Mouse (Mus musculus): ENCODE measurements around the gene Mdm4. TPM values are rescaled to one million over a fixed set of nuclear protein-coding genes. Genes with fewer than 3 reads are reported as not detected.

Mdm4 gene
- polyA plus RNA-seq, 1 experiment from 2014 or later: 33.5 TPM

GRCm38 (mm10) chr1:132934856-132935255 lies 95.5 kb downstream of the Mdm4 start:
- 24% methylated on average over 7 of the region's 7 CpGs for WGBS
- no peak for ATAC-seq (ENCODE audit: insufficient number of reproducible peaks, low FRiP score, low TSS enrichment, low read depth)
- no peak overlapping the region for H3K9ac ChIP-seq
- no peaks in the 10 kb centered on the region for H3K36me3 ChIP-seq
- no peak overlapping the region for H3K4me2 ChIP-seq (replicated peaks)
- no peaks in the 10 kb centered on the region for H3K4me1 ChIP-seq
- no peaks in the 10 kb centered on the region for H3K9me3 ChIP-seq (replicated peaks)
- no peak overlapping the region for H3K4me3 ChIP-seq (replicated peaks)
- no peak overlapping the region for H3K27ac ChIP-seq (replicated peaks)
- no peaks in the 10 kb centered on the region for H3K27me3 ChIP-seq

- no peak overlapping the region for H3K4me3 ChIP-seq (replicated peaks)
- no peak for ATAC-seq (ENCODE audit: insufficient number of reproducible peaks, low FRiP score, low TSS enrichment, low read depth)
- H3K27ac ChIP-seq (replicated peaks): no peak overlapping the region
- H3K36me3 ChIP-seq: no peaks in the 10 kb centered on the region
- H3K27me3 ChIP-seq: no peaks in the 10 kb centered on the region
- H3K4me2 ChIP-seq (replicated peaks): no peak overlapping the region
- H3K9me3 ChIP-seq (replicated peaks): no peaks in the 10 kb centered on the region
- no peaks in the 10 kb centered on the region for H3K4me1 ChIP-seq
- H3K9ac ChIP-seq: no peak overlapping the region
- WGBS: 75% methylated on average over 2 of the region's 2 CpGs
Observed at GRCm38 (mm10) chr1:132932421-132932820, 97.9 kb downstream of the Mdm4 start.

- Histone ChIP-seq H3K36me3 (no peaks in the 10 kb centered on the region), H3K4me1 (no peaks in the 10 kb centered on the region), H3K9ac (no peak overlapping the region), H3K27me3 (no peaks in the 10 kb centered on the region), H3K4me3 (replicated peaks) (no peak overlapping the region), H3K27ac (replicated peaks) (no peak overlapping the region), H3K4me2 (replicated peaks) (no peak overlapping the region), H3K9me3 (replicated peaks) (no peaks in the 10 kb centered on the region)
- WGBS: 58% methylated on average over 4 of the region's 4 CpGs
- no peak for ATAC-seq (ENCODE audit: insufficient number of reproducible peaks, low FRiP score, low TSS enrichment, low read depth)
Observed at GRCm38 (mm10) chr1:132930291-132930690, 100.1 kb downstream of the Mdm4 start.

GRCm38 (mm10) chr1:132928907-132929250 lies 101.5 kb downstream of the Mdm4 start:
- ATAC-seq (ENCODE audit: insufficient number of reproducible peaks, low FRiP score, low TSS enrichment, low read depth): no peak
- Histone ChIP-seq H3K9me3 (replicated peaks) (no peaks in the 10 kb centered on the region), H3K4me2 (replicated peaks) (no peak overlapping the region), H3K27me3 (no peaks in the 10 kb centered on the region), H3K9ac (no peak overlapping the region), H3K4me1 (no peaks in the 10 kb centered on the region), H3K27ac (replicated peaks) (no peak overlapping the region), H3K36me3 (no peaks in the 10 kb centered on the region), H3K4me3 (replicated peaks) (no peak overlapping the region)
- 60% methylated on average over 3 of the region's 3 CpGs for WGBS

- Histone ChIP-seq H3K27me3 (no peaks in the 10 kb centered on the region), H3K4me3 (replicated peaks) (no peak overlapping the region), H3K9ac (no peak overlapping the region)
Observed at GRCm38 (mm10) chr1:132928032-132928906, 102.1 kb downstream of the Mdm4 start.

GRCm38 (mm10) chr1:132925270-132925669 lies 105.1 kb downstream of the Mdm4 start:
- Histone ChIP-seq H3K9me3 (replicated peaks) (no peaks in the 10 kb centered on the region), H3K27ac (replicated peaks) (no peak overlapping the region), H3K27me3 (no peaks in the 10 kb centered on the region), H3K36me3 (no peaks in the 10 kb centered on the region), H3K4me3 (replicated peaks) (no peak overlapping the region), H3K9ac (no peak overlapping the region), H3K4me1 (no peaks in the 10 kb centered on the region), H3K4me2 (replicated peaks) (no peak overlapping the region)
- ATAC-seq (ENCODE audit: insufficient number of reproducible peaks, low FRiP score, low TSS enrichment, low read depth): no peak
- 80% methylated on average over 7 of the region's 7 CpGs for WGBS

More at GRCm38 (mm10) chr1:132928032-132928906, 102.1 kb downstream of the Mdm4 start:
- ATAC-seq (ENCODE audit: insufficient number of reproducible peaks, low FRiP score, low TSS enrichment, low read depth): no peak
- H3K4me1 ChIP-seq: no peaks in the 10 kb centered on the region
- H3K27ac ChIP-seq (replicated peaks): no peak overlapping the region
- H3K36me3 ChIP-seq: no peaks in the 10 kb centered on the region
- 43% methylated on average over 19 of the region's 19 CpGs for WGBS
- H3K9me3 ChIP-seq (replicated peaks): no peaks in the 10 kb centered on the region
- no peak overlapping the region for H3K4me2 ChIP-seq (replicated peaks)

GRCm38 (mm10) chr1:132922257-132922656 lies 108.1 kb downstream of the Mdm4 start:
- Histone ChIP-seq H3K27me3 (no peaks in the 10 kb centered on the region), H3K4me2 (replicated peaks) (no peak overlapping the region), H3K9me3 (replicated peaks) (no peaks in the 10 kb centered on the region), H3K4me1 (peaks cover 6% of the 10 kb centered on the region; the same call in 1 of the 2 replicates), H3K9ac (no peak overlapping the region), H3K27ac (replicated peaks) (no peak overlapping the region), H3K36me3 (no peaks in the 10 kb centered on the region), H3K4me3 (replicated peaks) (no peak overlapping the region)
- ATAC-seq (ENCODE audit: insufficient number of reproducible peaks, low FRiP score, low TSS enrichment, low read depth): no peak
- 82% methylated on average over 9 of the region's 9 CpGs for WGBS

GRCm38 (mm10) chr1:132921071-132921470 lies 109.3 kb downstream of the Mdm4 start:
- H3K27ac ChIP-seq (replicated peaks): no peak overlapping the region
- H3K36me3 ChIP-seq: no peaks in the 10 kb centered on the region
- ATAC-seq (ENCODE audit: insufficient number of reproducible peaks, low FRiP score, low TSS enrichment, low read depth): no peak
- H3K27me3 ChIP-seq: peaks cover 3% of the 10 kb centered on the region; the same call in 1 of the 2 replicates
- H3K4me1 ChIP-seq: peaks cover 9% of the 10 kb centered on the region; the same call in 1 of the 2 replicates
- WGBS: 6% methylated on average over 13 of the region's 13 CpGs
- no peak overlapping the region for H3K4me3 ChIP-seq (replicated peaks)
- H3K9ac ChIP-seq: no peak overlapping the region
- no peak overlapping the region for H3K4me2 ChIP-seq (replicated peaks)
- no peaks in the 10 kb centered on the region for H3K9me3 ChIP-seq (replicated peaks)

GRCm38 (mm10) chr1:132919258-132919657 lies 111.1 kb downstream of the Mdm4 start:
- Histone ChIP-seq H3K27ac (replicated peaks) (no peak overlapping the region), H3K36me3 (no peaks in the 10 kb centered on the region), H3K4me3 (replicated peaks) (no peak overlapping the region), H3K4me1 (peaks cover 12% of the 10 kb centered on the region; the same call in 1 of the 2 replicates), H3K9me3 (replicated peaks) (no peaks in the 10 kb centered on the region), H3K4me2 (replicated peaks) (no peak overlapping the region), H3K9ac (no peak overlapping the region), H3K27me3 (peaks cover 3% of the 10 kb centered on the region)
- 75% methylated on average over 8 of the region's 8 CpGs for WGBS
- ATAC-seq (ENCODE audit: insufficient number of reproducible peaks, low FRiP score, low TSS enrichment, low read depth): no peak

GRCm38 (mm10) chr1:132918117-132918680 lies 112.2 kb downstream of the Mdm4 start:
- peaks cover 12% of the 10 kb centered on the region; the same call in 1 of the 2 replicates for H3K4me1 ChIP-seq
- no peak for ATAC-seq (ENCODE audit: insufficient number of reproducible peaks, low FRiP score, low TSS enrichment, low read depth)

GRCm38 (mm10) chr1:132917554-132917953 lies 112.8 kb downstream of the Mdm4 start:
- Histone ChIP-seq H3K4me2 (replicated peaks) (no peak overlapping the region), H3K4me1 (peaks cover 12% of the 10 kb centered on the region; the same call in 1 of the 2 replicates), H3K27me3 (peaks cover 6% of the 10 kb centered on the region), H3K9me3 (replicated peaks) (no peaks in the 10 kb centered on the region), H3K4me3 (replicated peaks) (no peak overlapping the region), H3K9ac (no peak overlapping the region), H3K36me3 (no peaks in the 10 kb centered on the region), H3K27ac (replicated peaks) (no peak overlapping the region)
- ATAC-seq (ENCODE audit: insufficient number of reproducible peaks, low FRiP score, low TSS enrichment, low read depth): no peak
- 15% methylated on average over 8 of the region's 8 CpGs for WGBS

More at GRCm38 (mm10) chr1:132918117-132918680, 112.2 kb downstream of the Mdm4 start:
- no peak overlapping the region for H3K9ac ChIP-seq
- no peak overlapping the region for H3K4me2 ChIP-seq (replicated peaks)
- no peak overlapping the region for H3K27ac ChIP-seq (replicated peaks)
- no peaks in the 10 kb centered on the region for H3K36me3 ChIP-seq
- H3K4me3 ChIP-seq (replicated peaks): no peak overlapping the region
- no peaks in the 10 kb centered on the region for H3K9me3 ChIP-seq (replicated peaks)
- 22% methylated on average over 10 of the region's 10 CpGs for WGBS
- peaks cover 3% of the 10 kb centered on the region for H3K27me3 ChIP-seq
